Mouse (Mus musculus) heart, embryonic 16.5 days (tissue): ENCODE measurements around the gene Mbd3. TPM values are rescaled to one million over a fixed set of nuclear protein-coding genes. Genes with fewer than 3 reads are reported as not detected.
"Not testable (repeated sequence)": the region's sequence is repeated elsewhere in the genome, so short reads cannot be mapped to it uniquely, and the experiment has no call there.

Source experiments
- ATAC-seq: fragments of 200-750 bp; cut with Nextera tagmentation; replicated peaks from 2 replicates; pipeline ENCODE4 v1.8.0; 2017; ENCODE audit warnings: moderate number of reproducible peaks; ENCODE audit not compliant: insufficient read depth, low FRiP score; ENCODE audit errors: extremely low read depth
- H3K27ac ChIP-seq: fragments of 300-500 bp; sonication (generic); 2 replicates; pipeline ENCODE4 v1.5.1; 2014; ENCODE audit warnings: mild to moderate bottlenecking, low read length, control low read depth, moderate library complexity
- H3K27me3 ChIP-seq: fragments of 300-500 bp; sonication (generic); 2 replicates; pipeline ENCODE4 v1.6.1; 2014; ENCODE audit warnings: low read length, mixed read lengths; ENCODE audit not compliant: control insufficient read depth, insufficient read depth
- H3K36me3 ChIP-seq: fragments of 300-500 bp; sonication (generic); 2 replicates; pipeline ENCODE4 v1.6.1; 2014; ENCODE audit not compliant: control insufficient read depth, insufficient read depth
- H3K4me1 ChIP-seq: fragments of 300-500 bp; sonication (generic); 2 replicates; pipeline ENCODE4 v1.6.1; 2014; ENCODE audit warnings: low read length, mixed read lengths; ENCODE audit not compliant: control insufficient read depth, insufficient read depth
- H3K4me2 ChIP-seq: fragments of 300-500 bp; sonication (generic); 2 replicates; pipeline ENCODE4 v1.6.1; 2014; ENCODE audit warnings: low read depth, mild to moderate bottlenecking, control low read depth, low read length
- H3K4me3 ChIP-seq: fragments of 300-500 bp; sonication (generic); 2 replicates; pipeline ENCODE4 v1.5.1; 2014; ENCODE audit warnings: mild to moderate bottlenecking, control low read depth, low read length
- H3K9ac ChIP-seq: fragments of 300-500 bp; sonication (generic); 2 replicates; pipeline ENCODE4 v1.6.1; 2014; ENCODE audit warnings: low read length, control low read depth
- H3K9me3 ChIP-seq: fragments of 300-500 bp; sonication (generic); replicated peaks from 2 replicates; pipeline ENCODE4 v1.6.1; 2016; ENCODE audit warnings: low read length; ENCODE audit not compliant: control insufficient read depth
- WGBS: fragments of 180-500 bp; shearing (Covaris S2); extraction: QIAGEN DNeasy Blood & Tissue Kit; methylation state at CpG from one replicate; pipeline ENCODE4 v1.1.7; 2014; 5-methylcytosine and 5-hydroxymethylcytosine counted together
- polyA plus RNA-seq: library from polyadenylated mRNA; unstranded; fragments of >200 nt; fragmentation: Nextera tagmentation; extraction: Ambion mirVana; gene quantifications from 2 replicates; pipeline ENCODE4 v1.2.1, GENCODE M21; 2015

Gene Mbd3
- polyA plus RNA-seq, 1 experiment from 2014 or later = 136 TPM

GRCm38 (mm10) chr10:80356001-80356682 is 43.2 kb downstream of the Mbd3 start, which contains the start of gene Plk5:
Plk5 (plus strand) TSS chr10:80356459.
- 1% methylated on average over 50 of the region's 53 CpGs for WGBS
- Histone ChIP-seq H3K4me2 (peak within 1 kb of the TSS; percentile 50), H3K4me1 (peaks cover 5% of the 10 kb centered on the region; the same call in 1 of the 2 replicates), H3K9me3 (no peaks in the 10 kb centered on the region; the same call in 1 of the 2 replicates), H3K27me3 (peaks cover 83% of the 10 kb centered on the region), H3K4me3 (peak within 1 kb of the TSS; percentile 27), H3K9ac (no peak within 1 kb of the TSS), H3K27ac (no peak within 1 kb of the TSS), H3K36me3 (no peaks in the 10 kb centered on the region)
- no peak for ATAC-seq

- Histone ChIP-seq H3K9ac (no peak overlapping the region), H3K9me3 (no peaks in the 10 kb centered on the region; the same call in 1 of the 2 replicates), H3K4me1 (peaks cover 5% of the 10 kb centered on the region; the same call in 1 of the 2 replicates), H3K27ac (no peak overlapping the region), H3K4me2 (no peak overlapping the region), H3K36me3 (no peaks in the 10 kb centered on the region), H3K27me3 (peaks cover 85% of the 10 kb centered on the region), H3K4me3 (no peak overlapping the region)
- ATAC-seq = no peak
- 15% methylated on average over 9 of the region's 9 CpGs for WGBS
Measured at GRCm38 (mm10) chr10:80355431-80355830, 43.9 kb downstream of the Mbd3 start.

DNA sequence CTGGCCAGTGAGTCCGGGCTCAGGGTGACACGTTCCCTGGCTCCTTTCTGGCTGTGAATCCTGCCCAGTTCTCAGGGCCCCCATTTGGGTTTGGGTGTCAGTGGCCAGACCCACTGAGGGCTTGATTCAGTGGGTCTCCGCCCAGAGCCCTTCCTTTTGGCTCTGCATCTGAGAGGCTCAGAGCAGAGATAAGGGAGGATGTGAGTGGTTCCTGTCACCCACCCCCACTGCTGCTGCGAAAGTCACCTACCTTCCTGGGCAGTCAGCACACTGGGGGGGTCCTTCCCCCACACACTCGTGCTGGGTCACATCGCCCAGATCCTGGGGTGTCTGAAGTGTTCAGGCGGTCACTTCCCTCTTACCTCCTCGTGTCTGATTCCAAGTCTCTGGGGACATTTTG is 46.6 kb downstream of the Mbd3 start:
- Histone ChIP-seq H3K9me3 (no peaks in the 10 kb centered on the region), H3K4me3 (no peak overlapping the region), H3K27me3 (peaks cover 75% of the 10 kb centered on the region), H3K4me1 (peaks cover 14% of the 10 kb centered on the region), H3K27ac (no peak overlapping the region), H3K9ac (no peak overlapping the region), H3K4me2 (no peak overlapping the region), H3K36me3 (no peaks in the 10 kb centered on the region)
- 43% methylated on average over 8 of the region's 8 CpGs for WGBS
- ATAC-seq = no peak

GRCm38 (mm10) chr10:80351896-80352295 is 47.5 kb downstream of the Mbd3 start:
- ATAC-seq = no peak
- H3K4me3 ChIP-seq = no peak overlapping the region
- no peaks in the 10 kb centered on the region for H3K9me3 ChIP-seq
- no peak overlapping the region for H3K27ac ChIP-seq
- 26% methylated on average over 11 of the region's 11 CpGs for WGBS
- peaks cover 73% of the 10 kb centered on the region for H3K27me3 ChIP-seq
- H3K9ac ChIP-seq = no peak overlapping the region
- H3K36me3 ChIP-seq = no peaks in the 10 kb centered on the region
- no peak overlapping the region for H3K4me2 ChIP-seq
- peaks cover 14% of the 10 kb centered on the region for H3K4me1 ChIP-seq

- Histone ChIP-seq H3K27ac (no peak overlapping the region), H3K9me3 (no peaks in the 10 kb centered on the region), H3K4me3 (no peak overlapping the region), H3K4me1 (peaks cover 13% of the 10 kb centered on the region), H3K4me2 (no peak overlapping the region), H3K9ac (no peak overlapping the region), H3K27me3 (peaks cover 70% of the 10 kb centered on the region), H3K36me3 (no peaks in the 10 kb centered on the region)
- peak; percentile 49 for ATAC-seq
- 2% methylated on average over 7 of the region's 7 CpGs for WGBS
Measured at GRCm38 (mm10) chr10:80350292-80350691, 49.1 kb downstream of the Mbd3 start.

DNA sequence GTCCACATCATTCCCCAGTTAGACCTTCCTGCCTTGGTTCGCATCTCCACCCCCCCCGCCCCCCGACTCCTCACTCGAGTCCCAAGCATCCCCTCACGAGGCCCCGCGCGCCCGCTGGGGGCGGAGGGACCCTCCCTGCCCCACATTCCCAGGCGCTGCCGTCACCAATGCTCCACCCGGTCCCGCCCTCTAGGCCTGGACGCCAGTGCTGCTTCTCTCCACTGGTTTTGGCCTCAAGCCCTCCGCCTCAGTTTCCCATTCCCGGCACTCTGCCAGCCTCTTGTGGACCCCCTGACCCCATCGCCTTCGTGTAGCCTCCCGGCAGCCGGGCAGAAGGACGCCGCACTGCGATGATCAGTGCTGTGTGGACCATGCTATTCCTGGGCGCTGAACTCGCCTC is 50.4 kb downstream of the Mbd3 start:
- 16% methylated on average over 25 of the region's 26 CpGs for WGBS
- H3K4me2 ChIP-seq = peak overlapping the region; percentile 64

GRCm38 (mm10) chr10:80348244-80348781 is 51.0 kb downstream of the Mbd3 start, which contains the start of gene Adamtsl5:
Adamtsl5 (minus strand) TSS chr10:80348412.
- peak within 1 kb of the TSS; percentile 51 for H3K4me3 ChIP-seq
- peaks cover 68% of the 10 kb centered on the region for H3K27me3 ChIP-seq
- no peaks in the 10 kb centered on the region for H3K9me3 ChIP-seq
- 2% methylated on average over 34 of the region's 42 CpGs for WGBS
- ATAC-seq = peak; percentile 55
- peaks cover 29% of the 10 kb centered on the region for H3K4me1 ChIP-seq
- H3K36me3 ChIP-seq = no peaks in the 10 kb centered on the region
- H3K4me2 ChIP-seq = peak within 1 kb of the TSS; percentile 64
- peak within 1 kb of the TSS; percentile 64 for H3K9ac ChIP-seq
- 0 out of 2 replicates have a peak within 1 kb of the TSS, but pooled peaks have one; percentile 22 for H3K27ac ChIP-seq

More for the DNA sequence above, 50.4 kb downstream of the Mbd3 start:
- H3K4me1 ChIP-seq = peaks cover 25% of the 10 kb centered on the region
- 0 out of 2 replicates have a peak, but pooled peaks have one; percentile 7 for ATAC-seq
- H3K9ac ChIP-seq = peak overlapping the region; percentile 64
- H3K27ac ChIP-seq = no peak overlapping the region
- no peaks in the 10 kb centered on the region for H3K36me3 ChIP-seq
- H3K4me3 ChIP-seq = peak overlapping the region; percentile 51
- no peaks in the 10 kb centered on the region for H3K9me3 ChIP-seq
- peaks cover 67% of the 10 kb centered on the region for H3K27me3 ChIP-seq

DNA sequence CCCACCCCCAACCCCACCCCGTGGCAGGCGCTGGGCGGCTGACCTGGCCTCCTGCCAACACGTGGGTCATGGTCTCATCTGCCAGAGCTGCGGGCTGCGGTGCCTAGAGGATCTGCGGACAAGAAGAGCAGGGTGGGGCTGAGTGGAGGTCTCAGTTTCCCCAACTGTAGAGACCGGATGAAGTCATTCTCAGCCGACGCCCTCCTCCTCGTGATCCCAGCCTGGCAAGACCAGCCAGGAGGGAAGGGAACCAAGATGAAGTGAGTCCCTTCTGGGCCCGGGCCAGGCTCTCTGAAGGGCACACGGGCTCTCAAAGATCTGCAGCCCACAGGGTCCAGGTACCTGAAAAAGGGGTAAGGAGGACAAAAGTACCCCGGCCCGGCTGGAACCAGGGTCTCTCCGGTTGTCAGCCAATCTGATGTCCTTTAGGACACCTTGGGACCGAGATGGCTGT is 51.8 kb downstream of the Mbd3 start:
- Histone ChIP-seq H3K36me3 (no peaks in the 10 kb centered on the region), H3K27ac (no peak overlapping the region), H3K4me3 (peak overlapping the region; percentile 51), H3K4me1 (peaks cover 36% of the 10 kb centered on the region), H3K4me2 (peak overlapping the region; percentile 64), H3K27me3 (peaks cover 67% of the 10 kb centered on the region), H3K9me3 (no peaks in the 10 kb centered on the region), H3K9ac (peak overlapping the region; percentile 64)
- WGBS = 6% methylated on average over 17 of the region's 17 CpGs
- no peak for ATAC-seq

DNA sequence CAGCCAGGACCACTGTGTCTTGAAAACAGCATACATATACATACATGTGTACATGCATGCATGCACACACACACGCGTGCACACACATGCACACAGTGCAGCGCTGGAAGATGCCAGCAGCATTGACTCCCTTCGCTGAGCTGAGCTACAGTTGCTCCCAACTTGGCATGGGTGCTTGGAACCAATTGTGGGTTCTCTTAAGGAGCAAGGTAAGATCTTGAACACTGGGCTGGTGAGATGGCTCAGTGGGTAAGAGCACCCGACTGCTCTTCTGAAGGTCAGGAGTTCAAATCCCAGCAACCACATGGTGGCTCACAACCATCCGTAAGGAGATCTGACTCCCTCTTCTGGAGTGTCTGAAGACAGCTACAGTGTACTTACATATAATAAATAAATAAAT is 53.4 kb downstream of the Mbd3 start:
- not testable (repeated sequence) for H3K36me3 ChIP-seq, H3K9me3 ChIP-seq, H3K9ac ChIP-seq, ATAC-seq, H3K27ac ChIP-seq, H3K4me3 ChIP-seq, H3K4me2 ChIP-seq
- Histone ChIP-seq H3K4me1 (peaks cover 38% of the 10 kb centered on the region), H3K27me3 (peaks cover 74% of the 10 kb centered on the region)
- WGBS = 81% methylated on average over 5 of the region's 6 CpGs
